ENCODE assay signal across 8 mouse cellular contexts in the genomic region with DNA sequence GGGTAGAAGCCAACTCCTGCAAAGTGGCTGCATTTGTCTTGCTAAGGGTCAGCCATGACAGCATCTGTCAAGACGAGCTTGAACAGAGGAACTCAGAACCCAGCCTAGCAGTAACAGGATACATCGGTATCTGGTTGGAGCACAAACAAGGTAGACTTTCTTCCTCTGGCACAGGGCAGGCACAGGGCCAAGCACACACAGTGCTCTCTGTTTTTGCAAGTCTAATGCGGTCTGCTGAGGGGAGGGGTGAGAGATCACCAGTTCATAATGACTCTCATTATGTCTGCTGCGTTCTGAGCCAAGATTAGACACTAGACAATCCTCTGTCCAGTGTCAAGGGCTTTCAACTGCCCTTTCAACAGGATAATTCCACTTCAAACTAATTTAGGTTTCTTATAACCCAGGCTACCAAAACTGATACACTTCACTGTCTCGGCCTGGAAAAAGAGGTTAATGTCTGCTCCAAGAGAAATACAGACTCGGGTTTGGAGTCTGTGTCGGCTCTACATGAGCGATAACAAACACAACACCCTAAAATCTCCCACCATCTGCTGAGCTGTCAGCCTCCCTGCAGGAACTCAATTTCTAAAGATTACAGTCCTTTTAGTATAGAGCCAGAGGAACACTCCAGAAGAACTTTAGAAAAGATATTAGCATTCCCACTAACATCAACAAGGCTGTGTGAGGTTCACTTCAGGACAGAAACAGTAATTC.
DNase-seq lines count a peak whose midpoint lies in the region; ATAC-seq and TF ChIP-seq lines count a peak whose summit lies in the region.

No protein-coding gene starts in this region.

- peak; percentile 52 for DNase-seq in lung, embryonic 14.5 days
- no peak for DNase-seq in lung, adult 2 months
- DNase-seq in forebrain, postnatal 0 days, result peak; percentile 64
- DNase-seq in heart, postnatal 36 days, result peak; percentile 44 to 51
- DNase-seq in layer of hippocampus, adult 2 months (ENCODE audit: low spot score in 2 of 2), result peak; percentile 58 to 82
- peak; percentile 86 for DNase-seq in retina, postnatal 1 day
- no peak for DNase-seq in thymus, postnatal 36 days

- TF ChIP-seq CTCF in lung, embryonic 14.5 days (IDR thresholded peaks at IDR 0.05; ENCODE audit: low read depth), result no peak
- TF ChIP-seq CTCF in lung, adult 2 months (IDR thresholded peaks at IDR 0.05; ENCODE audit: insufficient read depth, low read length), result no peak
- no peak for TF ChIP-seq CTCF in forebrain, postnatal 0 days (IDR thresholded peaks at IDR 0.05; ENCODE audit: low read depth)
- no peak for TF ChIP-seq CTCF in layer of hippocampus, adult 2 months (conservative IDR thresholded peaks at IDR 0.05)

- no peak overlapping the region for H3K27ac ChIP-seq in lung, embryonic 14.5 days (ENCODE audit: low read depth)
- H3K27ac ChIP-seq in forebrain, postnatal 0 days (ENCODE audit: low read depth, low read length), result no peak overlapping the region
- H3K27ac ChIP-seq in layer of hippocampus, adult 2 months, result peak overlapping the region; percentile 62
- no peak overlapping the region for H3K27ac ChIP-seq in lung, embryonic 16.5 days (ENCODE audit: low read length)

- H3K4me1 ChIP-seq in lung, embryonic 14.5 days (ENCODE audit: insufficient read depth), result peaks cover 15% of the 10 kb centered on the region; the same call in 1 of the 2 replicates
- H3K4me1 ChIP-seq in lung, adult 2 months (ENCODE audit: control insufficient read depth, insufficient read depth, low read length), result peaks cover 6% of the 10 kb centered on the region
- H3K4me1 ChIP-seq in forebrain, postnatal 0 days (ENCODE audit: insufficient read depth), result peaks cover 18% of the 10 kb centered on the region
- H3K4me1 ChIP-seq in lung, embryonic 16.5 days (replicated peaks; ENCODE audit: control insufficient read depth, insufficient read depth, low read length), result peaks cover 14% of the 10 kb centered on the region

- 14% methylated on average over 8 of the region's 8 CpGs for WGBS in lung, embryonic 14.5 days
- WGBS in lung, adult 2 months, result 30% methylated on average over 8 of the region's 8 CpGs
- WGBS in forebrain, postnatal 0 days, result 11% methylated on average over 8 of the region's 8 CpGs
- 17% methylated on average over 8 of the region's 8 CpGs for WGBS in lung, embryonic 16.5 days

- H3K9ac ChIP-seq in lung, embryonic 14.5 days, result no peak overlapping the region
- H3K9ac ChIP-seq in forebrain, postnatal 0 days, result no peak overlapping the region
- H3K9ac ChIP-seq in lung, embryonic 16.5 days (ENCODE audit: low read length), result no peak overlapping the region

- no peaks in the 10 kb centered on the region for H3K36me3 ChIP-seq in lung, embryonic 14.5 days (ENCODE audit: insufficient read depth)
- no peaks in the 10 kb centered on the region for H3K36me3 ChIP-seq in forebrain, postnatal 0 days (ENCODE audit: insufficient read depth)
- H3K36me3 ChIP-seq in lung, embryonic 16.5 days (ENCODE audit: control insufficient read depth, insufficient read depth, low read length), result no peaks in the 10 kb centered on the region

- H3K27me3 ChIP-seq in lung, embryonic 14.5 days (ENCODE audit: insufficient read depth, low read length), result no peaks in the 10 kb centered on the region
- no peaks in the 10 kb centered on the region for H3K27me3 ChIP-seq in forebrain, postnatal 0 days (ENCODE audit: insufficient read depth, low read length)
- H3K27me3 ChIP-seq in lung, embryonic 16.5 days (ENCODE audit: control insufficient read depth, insufficient read depth, low read depth, low read length), result no peaks in the 10 kb centered on the region

- no peak overlapping the region for H3K4me3 ChIP-seq in lung, embryonic 14.5 days (ENCODE audit: low read depth, low read length)
- H3K4me3 ChIP-seq in lung, adult 2 months (replicated peaks; ENCODE audit: extremely low read depth, low read depth, low read length), result no peak overlapping the region
- H3K4me3 ChIP-seq in forebrain, postnatal 0 days (ENCODE audit: low read depth, low read length), result no peak overlapping the region
- no peak overlapping the region for H3K4me3 ChIP-seq in layer of hippocampus, adult 2 months
- H3K4me3 ChIP-seq in lung, embryonic 16.5 days (ENCODE audit: low read length), result no peak overlapping the region

- no peaks in the 10 kb centered on the region for H3K9me3 ChIP-seq in lung, embryonic 14.5 days (ENCODE audit: low read depth, low read length)
- no peaks in the 10 kb centered on the region for H3K9me3 ChIP-seq in forebrain, postnatal 0 days (ENCODE audit: low read length)
- no peaks in the 10 kb centered on the region for H3K9me3 ChIP-seq in lung, embryonic 16.5 days (ENCODE audit: control insufficient read depth, low read length)

- no peak overlapping the region for H3K4me2 ChIP-seq in lung, embryonic 14.5 days
- peak overlapping the region; percentile 8; the same call in 1 of the 2 replicates for H3K4me2 ChIP-seq in forebrain, postnatal 0 days (ENCODE audit: low read depth)
- peak overlapping the region; percentile 11; the same call in 1 of the 2 replicates for H3K4me2 ChIP-seq in lung, embryonic 16.5 days (ENCODE audit: low read depth, low read length)

- intact Hi-C loops in heart, postnatal 36 days (cut with DNase I), result loop anchor here (2.0 to 10.0 kb wide), 7 partner anchors 208 to 1775 kb away; a partner anchor contains a TSS

- ATAC-seq in lung, embryonic 14.5 days (ENCODE audit: insufficient read depth), result peak; percentile 59
- peak; percentile 80 for ATAC-seq in forebrain, postnatal 0 days
- ATAC-seq in lung, embryonic 16.5 days (ENCODE audit: low read depth), result peak; percentile 62

- TF ChIP-seq POLR2A in lung, adult 2 months (IDR thresholded peaks at IDR 0.05; ENCODE audit: borderline replicate concordance, extremely low read depth, low read depth, low read length), result no peak

Comparison
In these comparisons a context has a peak if more than half of its experiments do, and no peak if none do; other contexts are left out.
1. DNase-seq: peak in lung, embryonic 14.5 days (single experiment), forebrain, postnatal 0 days (single experiment), heart, postnatal 36 days (2 of 2), layer of hippocampus, adult 2 months (2 of 2) and retina, postnatal 1 day (single experiment); none in lung, adult 2 months (single experiment) and thymus, postnatal 36 days (0 of 2).
2. Peak in every context shown above with its lines, with median percentiles within 50 percentile points of each other: ATAC-seq.